Mouse (Mus musculus): ENCODE measurements at regions not wholly inside any gene's neighbourhood (a gene's known extent, or its start where the extent isn't known, plus 50 kb on each side); places are given as distances from the start of the nearest gene placed in this dataset.

DNA sequence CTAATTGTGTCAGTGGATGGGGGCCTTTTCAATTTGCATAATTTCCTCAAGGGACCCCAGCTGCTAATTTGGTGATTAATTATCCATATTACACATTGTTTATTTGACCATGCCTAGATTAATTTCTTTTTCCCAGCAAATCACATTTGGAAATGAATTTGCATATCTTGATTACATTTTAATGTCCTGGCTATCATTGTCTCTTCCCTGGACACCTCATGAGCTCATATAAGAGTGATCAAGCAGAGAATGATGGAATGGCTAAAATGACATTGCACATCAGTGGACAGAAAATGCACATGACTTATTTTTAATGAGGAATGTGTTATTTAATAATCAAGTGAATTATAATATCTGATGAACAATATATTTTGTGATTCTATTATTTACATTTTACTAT lies 392.1 kb downstream of the Btg1 start:
- TF ChIP-seq CTCF (IDR thresholded peaks at IDR 0.05; ENCODE audit: low read depth, low read length) (no peak), POLR2A (IDR thresholded peaks at IDR 0.05; ENCODE audit: extremely low read depth, insufficient read depth, low read length) (no peak)

Measured in liver, adult 2 months (tissue).